Mouse (Mus musculus) forebrain, embryonic 16.5 days (tissue): ENCODE measurements around the gene Wrnip1. TPM values are rescaled to one million over a fixed set of nuclear protein-coding genes. Genes with fewer than 3 reads are reported as not detected.

Experiments
- ATAC-seq: fragments of 200-750 bp; cut with Nextera tagmentation; 2 replicates; pipeline ENCODE4 v1.8.0; 2017; ENCODE audit warnings: mild to moderate bottlenecking, moderate library complexity
- H3K27ac ChIP-seq: fragments of 300-500 bp; sonication (generic); 2 replicates; pipeline ENCODE4 v1.5.1; 2014; ENCODE audit warnings: low read length, control low read depth
- H3K27me3 ChIP-seq: fragments of 300-500 bp; sonication (generic); replicated peaks from 2 replicates; pipeline ENCODE4 v1.6.1; 2014; ENCODE audit warnings: low read length; ENCODE audit not compliant: control insufficient read depth, insufficient read depth
- H3K36me3 ChIP-seq: fragments of 300-500 bp; sonication (generic); 2 replicates; pipeline ENCODE4 v1.6.1; 2014; ENCODE audit not compliant: control insufficient read depth, insufficient read depth
- H3K4me1 ChIP-seq: fragments of 300-500 bp; sonication (generic); replicated peaks from 2 replicates; pipeline ENCODE4 v1.6.1; 2014; ENCODE audit warnings: low read length; ENCODE audit not compliant: control insufficient read depth, insufficient read depth
- H3K4me2 ChIP-seq: fragments of 300-500 bp; sonication (generic); 2 replicates; pipeline ENCODE4 v1.6.1; 2014; ENCODE audit warnings: mild to moderate bottlenecking, low read length, control low read depth
- H3K4me3 ChIP-seq: fragments of 300-500 bp; sonication (generic); replicated peaks from 2 replicates; pipeline ENCODE4 v1.5.1; 2014; ENCODE audit warnings: mild to moderate bottlenecking, low read length, control low read depth
- H3K9ac ChIP-seq: fragments of 300-500 bp; sonication (generic); replicated peaks from 2 replicates; pipeline ENCODE4 v1.6.1; 2014; ENCODE audit warnings: low read depth, low read length, control low read depth
- H3K9me3 ChIP-seq: fragments of 300-500 bp; sonication (generic); 2 replicates; pipeline ENCODE4 v1.6.1; 2016; ENCODE audit warnings: low read length; ENCODE audit not compliant: control insufficient read depth
- WGBS: fragments of 180-500 bp; shearing (Covaris S2); extraction: QIAGEN DNeasy Blood & Tissue Kit; methylation state at CpG from one replicate; pipeline ENCODE4 v1.1.7; 2014; 5-methylcytosine and 5-hydroxymethylcytosine counted together
- polyA plus RNA-seq: library from polyadenylated mRNA; unstranded; fragments of >200 nt; fragmentation: Nextera tagmentation; extraction: Ambion mirVana; gene quantifications from 2 replicates; pipeline ENCODE4 v1.2.1, GENCODE M21; 2015

Wrnip1 gene
- polyA plus RNA-seq, 1 experiment from 2014 or later = 32.3 TPM

GRCm38 (mm10) chr13:32802259-32803081 is 632 bp downstream of the Wrnip1 start, which contains the start of gene D930007J09Rik:
Gene D930007J09Rik, minus strand, starts transcription at chr13:32802849.
- 0 out of 2 replicates have a peak, but pooled peaks cover 10% of the 10 kb centered on the region for H3K36me3 ChIP-seq
- H3K9ac ChIP-seq = peak within 1 kb of the TSS; percentile 90
- peak within 1 kb of the TSS; percentile 86 for H3K27ac ChIP-seq
- WGBS = under 1% methylated on average over 94 of the region's 95 CpGs
- peaks cover 24% of the 10 kb centered on the region for H3K4me1 ChIP-seq
- H3K27me3 ChIP-seq = no peaks in the 10 kb centered on the region
- peak within 1 kb of the TSS; percentile 80 for H3K4me2 ChIP-seq
- ATAC-seq = peak; percentile 47
- H3K4me3 ChIP-seq = peak within 1 kb of the TSS; percentile 96
- no peaks in the 10 kb centered on the region for H3K9me3 ChIP-seq

GRCm38 (mm10) chr13:32803701-32804345 is 2.0 kb downstream of the Wrnip1 start:
- WGBS = 66% methylated on average over 4 of the region's 4 CpGs
- no peaks in the 10 kb centered on the region for H3K27me3 ChIP-seq
- H3K4me1 ChIP-seq = peaks cover 24% of the 10 kb centered on the region
- peak overlapping the region; percentile 80 for H3K4me2 ChIP-seq
- no peaks in the 10 kb centered on the region for H3K9me3 ChIP-seq
- H3K9ac ChIP-seq = peak overlapping the region; percentile 90
- peak overlapping the region; percentile 96 for H3K4me3 ChIP-seq
- ATAC-seq = no peak
- H3K36me3 ChIP-seq = peaks cover 18% of the 10 kb centered on the region; the same call in 1 of the 2 replicates
- H3K27ac ChIP-seq = no peak overlapping the region

GRCm38 (mm10) chr13:32806820-32807219 is 5.0 kb downstream of the Wrnip1 start:
- H3K36me3 ChIP-seq = peaks cover 25% of the 10 kb centered on the region
- peaks cover 20% of the 10 kb centered on the region for H3K4me1 ChIP-seq
- 81% methylated on average over 7 of the region's 7 CpGs for WGBS
- H3K27ac ChIP-seq = no peak overlapping the region
- H3K27me3 ChIP-seq = no peaks in the 10 kb centered on the region
- H3K9me3 ChIP-seq = no peaks in the 10 kb centered on the region
- no peak overlapping the region for H3K4me2 ChIP-seq
- H3K9ac ChIP-seq = no peak overlapping the region
- no peak for ATAC-seq
- H3K4me3 ChIP-seq = no peak overlapping the region

- Histone ChIP-seq H3K9ac (no peak overlapping the region), H3K4me1 (peaks cover 20% of the 10 kb centered on the region), H3K4me3 (no peak overlapping the region), H3K27me3 (no peaks in the 10 kb centered on the region), H3K36me3 (peaks cover 25% of the 10 kb centered on the region), H3K4me2 (no peak overlapping the region), H3K9me3 (no peaks in the 10 kb centered on the region), H3K27ac (no peak overlapping the region)
- WGBS = 62% methylated on average over 3 of the region's 3 CpGs
- ATAC-seq = no peak
Observed at GRCm38 (mm10) chr13:32807624-32808023, 5.8 kb downstream of the Wrnip1 start.

- no peak for ATAC-seq
- no peak overlapping the region for H3K4me3 ChIP-seq
- H3K27me3 ChIP-seq = no peaks in the 10 kb centered on the region
- H3K4me2 ChIP-seq = no peak overlapping the region
- WGBS = 98% methylated on average over 3 of the region's 3 CpGs
- H3K9ac ChIP-seq = no peak overlapping the region
- peaks cover 28% of the 10 kb centered on the region for H3K36me3 ChIP-seq
- H3K27ac ChIP-seq = no peak overlapping the region
- H3K9me3 ChIP-seq = no peaks in the 10 kb centered on the region
- no peaks in the 10 kb centered on the region for H3K4me1 ChIP-seq
Observed at GRCm38 (mm10) chr13:32819241-32819640, 17.4 kb downstream of the Wrnip1 start.

GRCm38 (mm10) chr13:32819926-32820325 is 18.1 kb downstream of the Wrnip1 start:
- H3K27ac ChIP-seq = no peak overlapping the region
- no peaks in the 10 kb centered on the region for H3K9me3 ChIP-seq
- 98% methylated on average over 5 of the region's 5 CpGs for WGBS
- peaks cover 24% of the 10 kb centered on the region for H3K36me3 ChIP-seq
- H3K4me3 ChIP-seq = no peak overlapping the region
- H3K4me1 ChIP-seq = no peaks in the 10 kb centered on the region
- no peaks in the 10 kb centered on the region for H3K27me3 ChIP-seq
- no peak for ATAC-seq
- H3K9ac ChIP-seq = no peak overlapping the region
- H3K4me2 ChIP-seq = no peak overlapping the region

- no peaks in the 10 kb centered on the region for H3K4me1 ChIP-seq
- no peak overlapping the region for H3K27ac ChIP-seq
- H3K9ac ChIP-seq = no peak overlapping the region
- no peak overlapping the region for H3K4me2 ChIP-seq
- H3K4me3 ChIP-seq = no peak overlapping the region
- H3K9me3 ChIP-seq = no peaks in the 10 kb centered on the region
- peaks cover 17% of the 10 kb centered on the region for H3K36me3 ChIP-seq
- over 99% methylated on average over 4 of the region's 4 CpGs for WGBS
- H3K27me3 ChIP-seq = no peaks in the 10 kb centered on the region
- ATAC-seq = no peak
Observed at GRCm38 (mm10) chr13:32821671-32822070, 19.8 kb downstream of the Wrnip1 start.

- Histone ChIP-seq H3K9ac (no peak overlapping the region), H3K27me3 (no peaks in the 10 kb centered on the region), H3K27ac (no peak overlapping the region), H3K4me2 (no peak overlapping the region), H3K4me3 (no peak overlapping the region), H3K36me3 (peaks cover 15% of the 10 kb centered on the region), H3K9me3 (no peaks in the 10 kb centered on the region), H3K4me1 (no peaks in the 10 kb centered on the region)
- 92% methylated on average over 6 of the region's 6 CpGs for WGBS
- ATAC-seq = no peak
Observed at GRCm38 (mm10) chr13:32823126-32823525, 21.3 kb downstream of the Wrnip1 start.
